Mouse (Mus musculus) mouse trophoblast stem cell (cell line): ENCODE measurements around the gene Anks1b.

Experiments used
- in situ Hi-C, 2 experiments: fragments of 300-500 bp; cut with MseI, MboI; formaldehyde crosslinking; loops; 2 replicates in 1 of 2; 3 replicates in 1 of 2; pipeline ENCODE4 v1.15.1; 2025

Anks1b gene

GRCm38 (mm10) chr10:90947043-90947442 is 1073.7 kb downstream of the Anks1b start:
- in situ Hi-C loops, result no loop called here

GRCm38 (mm10) chr10:90947608-90948373 is 1074.5 kb downstream of the Anks1b start:
- in situ Hi-C loops, result no loop called here

GRCm38 (mm10) chr10:90953103-90953709 is 1079.9 kb downstream of the Anks1b start:
- in situ Hi-C loops, result no loop called here

- in situ Hi-C loops, result no loop called here
Observed at GRCm38 (mm10) chr10:90953821-90954220, 1080.5 kb downstream of the Anks1b start.

GRCm38 (mm10) chr10:90960374-90960773 is 1087.1 kb downstream of the Anks1b start:
- in situ Hi-C loops, result no loop called here

- in situ Hi-C loops, result no loop called here
Observed at GRCm38 (mm10) chr10:90964511-90964910, 1091.2 kb downstream of the Anks1b start.

- in situ Hi-C loops, result no loop called here
Observed at GRCm38 (mm10) chr10:90965671-90966315, 1092.5 kb downstream of the Anks1b start.

- in situ Hi-C loops, result no loop called here
Observed at GRCm38 (mm10) chr10:90966821-90967220, 1093.5 kb downstream of the Anks1b start.

GRCm38 (mm10) chr10:90968247-90968646 is 1094.9 kb downstream of the Anks1b start:
- in situ Hi-C loops, result no loop called here

- in situ Hi-C loops, result loop anchor here in 1 of 2 experiments (5.0 kb wide), 1 partner anchor 237 kb away; no protein-coding TSS in a partner anchor
Observed at GRCm38 (mm10) chr10:90969355-90970174, 1096.3 kb downstream of the Anks1b start.

GRCm38 (mm10) chr10:90970560-90970959 is 1097.3 kb downstream of the Anks1b start:
- in situ Hi-C loops, result loop anchor here in 1 of 2 experiments (5.0 kb wide), 1 partner anchor 238 kb away; no protein-coding TSS in a partner anchor

- in situ Hi-C loops, result loop anchor here in 1 of 2 experiments (5.0 kb wide), 1 partner anchor 242 kb away; no protein-coding TSS in a partner anchor
Observed at GRCm38 (mm10) chr10:90974084-90974483, 1100.8 kb downstream of the Anks1b start.

- in situ Hi-C loops, result loop anchor here in 1 of 2 experiments (5.0 kb wide), 1 partner anchor 242 kb away; no protein-coding TSS in a partner anchor
Observed at GRCm38 (mm10) chr10:90974491-90974890, 1101.2 kb downstream of the Anks1b start.

GRCm38 (mm10) chr10:90981811-90982210 is 1108.5 kb downstream of the Anks1b start:
- in situ Hi-C loops, result loop anchor here in 1 of 2 experiments (25.0 kb wide), 1 partner anchor 245 kb away; no protein-coding TSS in a partner anchor

- in situ Hi-C loops, result loop anchor here in 1 of 2 experiments (25.0 kb wide), 1 partner anchor 246 kb away; no protein-coding TSS in a partner anchor
Observed at GRCm38 (mm10) chr10:90983046-90983445, 1109.7 kb downstream of the Anks1b start.

- in situ Hi-C loops, result loop anchor here in 1 of 2 experiments (25.0 kb wide), 1 partner anchor 253 kb away; no protein-coding TSS in a partner anchor
Observed at GRCm38 (mm10) chr10:90990340-90990739, 1117.0 kb downstream of the Anks1b start.

GRCm38 (mm10) chr10:90992237-90992636 is 1118.9 kb downstream of the Anks1b start:
- in situ Hi-C loops, result loop anchor here in 1 of 2 experiments (25.0 kb wide), 1 partner anchor 255 kb away; no protein-coding TSS in a partner anchor

GRCm38 (mm10) chr10:90993869-90994268 is 1120.6 kb downstream of the Anks1b start:
- in situ Hi-C loops, result loop anchor here in 1 of 2 experiments (25.0 kb wide), 1 partner anchor 257 kb away; no protein-coding TSS in a partner anchor

- in situ Hi-C loops, result loop anchor here in 1 of 2 experiments (25.0 kb wide), 1 partner anchor 263 kb away; no protein-coding TSS in a partner anchor
Observed at GRCm38 (mm10) chr10:90999899-91000298, 1126.6 kb downstream of the Anks1b start.

GRCm38 (mm10) chr10:91001421-91001820 is 1128.1 kb downstream of the Anks1b start:
- in situ Hi-C loops, result no loop called here
